ENCODE assay signal across 23 mouse cellular contexts in genomic region chr1:40418512-40418911, GRCm38 (mm10). TPM values are rescaled to one million over a fixed set of nuclear protein-coding genes. Genes with fewer than 3 reads are reported as not detected.
A peak's percentile ranks its signal among the peaks of the same experiment; 100 is the strongest.
DNase-seq lines count a peak whose midpoint lies in the region; ATAC-seq and TF ChIP-seq lines count a peak whose summit lies in the region.
"Had no signal": no experiment of that assay in that cellular context is flagged by ENCODE, and none has a peak within 500 bp of the region (broad histone marks: within the 10 kb centered on the region; RNA-seq: fewer than 3 reads in every experiment).

No protein-coding gene starts in this region.

- no peak overlapping the region for H3K27ac ChIP-seq in liver, embryonic 14.5 days
- no peak overlapping the region for H3K27ac ChIP-seq in left cerebral cortex, adult 2 months
- H3K27ac ChIP-seq: forebrain, embryonic 10.5 days; limb, embryonic 13.5 days; lung, embryonic 15.5 days had no signal

- no peaks in the 10 kb centered on the region for H3K9me3 ChIP-seq in liver, embryonic 14.5 days (ENCODE audit: control insufficient read depth, low read length)
- H3K9me3 ChIP-seq: forebrain, embryonic 10.5 days; limb, embryonic 13.5 days; lung, embryonic 15.5 days had no signal

- H3K9ac ChIP-seq in liver, embryonic 14.5 days (replicated peaks), result no peak overlapping the region
- H3K9ac ChIP-seq: limb, embryonic 13.5 days; lung, embryonic 15.5 days had no signal

- DNase-seq in kidney, postnatal 36 days, result peak; percentile 2 to 6
- DNase-seq in kidney, adult 11 months, result no peak
- peak; percentile 20 for DNase-seq in urinary bladder, postnatal 14 days (ENCODE audit: low spot score)
- DNase-seq in urinary bladder, postnatal 4 days (ENCODE audit: low spot score in 2 of 2), result no peak
- DNase-seq in liver, embryonic 14.5 days (ENCODE audit: low read depth in 3 of 3, low spot score in 3 of 3), result no peak
- no peak for DNase-seq in left cerebral cortex, adult 2 months (ENCODE audit: extremely low spot score in 1 of 2, low spot score in 2 of 2)
- no peak for DNase-seq in B cell, adult 2 months
- DNase-seq: adrenal gland, adult 2 months; cerebellum, adult 9-11 months; heart, postnatal 10 days; kidney, adult 18-20 months; kidney, postnatal 4 days; right cerebral cortex, postnatal 14 days; spleen, adult 18-20 months; thymus, postnatal 36 days had no signal

- WGBS in liver, embryonic 14.5 days (ENCODE audit: insufficient replicate concordance), result 6% methylated on average over 5 of the region's 5 CpGs

- no peak overlapping the region for H3K4me3 ChIP-seq in liver, embryonic 14.5 days (ENCODE audit: insufficient read depth in 1 of 2, low read depth in 2 of 2, low read length in 2 of 2)
- no peak overlapping the region for H3K4me3 ChIP-seq in left cerebral cortex, adult 2 months
- H3K4me3 ChIP-seq: forebrain, embryonic 10.5 days; limb, embryonic 13.5 days; lung, embryonic 15.5 days had no signal

- no peak for TF ChIP-seq CTCF in liver, embryonic 14.5 days (IDR thresholded peaks at IDR 0.05; ENCODE audit: low read depth)
- TF ChIP-seq CTCF in left cerebral cortex, adult 2 months (IDR thresholded peaks at IDR 0.05), result no peak

- 0 out of 2 replicates have a peak, but pooled peaks have one; percentile 15 for ATAC-seq in liver, embryonic 14.5 days (ENCODE audit: insufficient read depth)

- peak; percentile 51 for TF ChIP-seq EP300 in liver, embryonic 14.5 days (IDR thresholded peaks at IDR 0.05; ENCODE audit: low read depth)

- H3K4me2 ChIP-seq in liver, embryonic 14.5 days (ENCODE audit: low read depth), result no peak overlapping the region
- H3K4me2 ChIP-seq: heart, embryonic 11.5 days; limb, embryonic 13.5 days; lung, embryonic 15.5 days had no signal

- H3K36me3 ChIP-seq in liver, embryonic 14.5 days (replicated peaks; ENCODE audit: control insufficient read depth, insufficient read depth, low read depth), result no peaks in the 10 kb centered on the region
- H3K36me3 ChIP-seq: forebrain, embryonic 10.5 days; limb, embryonic 13.5 days; lung, embryonic 15.5 days had no signal

- H3K27me3 ChIP-seq in liver, embryonic 14.5 days (ENCODE audit: control insufficient read depth, insufficient read depth, low read length), result no peaks in the 10 kb centered on the region
- H3K27me3 ChIP-seq: CH12.LX; limb, embryonic 13.5 days; lung, embryonic 15.5 days had no signal

- intact Hi-C loops in left cerebral cortex, adult 2 months (cut with DNase I), result no loop called here

- peaks cover 12 to 20% of the 10 kb centered on the region in 2 experiments for H3K4me1 ChIP-seq in liver, embryonic 14.5 days (replicated peaks; ENCODE audit: control insufficient read depth in 2 of 2, insufficient read depth in 2 of 2, low read length in 1 of 2)
- H3K4me1 ChIP-seq: forebrain, embryonic 10.5 days; limb, embryonic 13.5 days had no signal

RNA-seq across cellular contexts. Expression of gene Il1rl1, which starts 10.9 kb away (rescaled TPM):
- polyA plus RNA-seq in liver, embryonic 14.5 days (2012; rRNA removed), result 2.9 and 3.8 TPM in 2 replicates
- polyA plus RNA-seq in liver, embryonic 14.5 days (2014; fragmentation: Nextera tagmentation; extraction: Ambion mirVana), result 2.7 and 3.0 TPM in 2 replicates
- total RNA-seq in left cerebral cortex, adult 2 months (2021), result under 1 TPM in 1 of 2 experiments, not detected in 1; 0.14 TPM
- polyA plus RNA-seq: forebrain, embryonic 10.5 days had no signal

RNA-seq across cellular contexts. Expression of gene Il18r1, which starts 46.8 kb away (rescaled TPM):
- 0.05 and 0.07 TPM in 2 replicates for polyA plus RNA-seq in liver, embryonic 14.5 days (2012; rRNA removed)
- 0.04 TPM in 1 of 2 replicates, not detected in the other for polyA plus RNA-seq in liver, embryonic 14.5 days (2014; fragmentation: Nextera tagmentation; extraction: Ambion mirVana)
- not detected for total RNA-seq in left cerebral cortex, adult 2 months (2021)
- total RNA-seq: gastrocnemius, adult 18-20 months; midbrain, postnatal 0 days had no signal
- polyA plus RNA-seq: forebrain, embryonic 10.5 days; heart, embryonic 11.5 days; hindbrain, embryonic 11.5 days had no signal

Comparison
In these comparisons a context has a peak if more than half of its experiments do, and no peak if none do; other contexts are left out.
1. DNase-seq: peak in kidney, postnatal 36 days (2 of 2) and urinary bladder, postnatal 14 days (single experiment); none in kidney, adult 11 months (single experiment), urinary bladder, postnatal 4 days (0 of 2), liver, embryonic 14.5 days (0 of 3), left cerebral cortex, adult 2 months (0 of 2) and B cell, adult 2 months (0 of 2).